Mouse (Mus musculus) myocyte (in vitro differentiated cells): ENCODE measurements around the gene Robo1. TPM values are rescaled to one million over a fixed set of nuclear protein-coding genes. Genes with fewer than 3 reads are reported as not detected.

Experiments used
- H3K27me3 ChIP-seq: one replicate; pipeline ENCODE4 v1.6.1; 2011; ENCODE audit not compliant: control insufficient read depth, insufficient read depth, insufficient read length
- H3K36me3 ChIP-seq: one replicate; pipeline ENCODE4 v1.6.1; 2011; ENCODE audit not compliant: control insufficient read depth, insufficient read depth
- H3K4me2 ChIP-seq: one replicate; pipeline ENCODE4 v1.6.1; 2011; ENCODE audit warnings: low read depth, control low read depth
- H3K4me3 ChIP-seq: one replicate; pipeline ENCODE4 v1.5.1; 2011; ENCODE audit warnings: mild to moderate bottlenecking, control low read depth, moderate library complexity
- H3K79me2 ChIP-seq: one replicate; pipeline ENCODE4 v1.6.1; 2011; ENCODE audit not compliant: control insufficient read depth, insufficient read depth
- H3ac ChIP-seq: one replicate; pipeline ENCODE4 v1.6.1; 2011; ENCODE audit not compliant: control insufficient read depth, insufficient read length
- CEBPB ChIP-seq: IDR thresholded peaks from 2 replicates; pipeline ENCODE4 v1.6.1; 2011; ENCODE audit warnings: mild to moderate bottlenecking, moderate library complexity; ENCODE audit not compliant: poor library complexity, insufficient read depth, severe bottlenecking
- E2F4 ChIP-seq: IDR thresholded peaks from one replicate; pipeline ENCODE4 v1.6.1; 2011; ENCODE audit warnings: mild to moderate bottlenecking, control low read depth, moderate library complexity; ENCODE audit not compliant: insufficient read depth
- MAX ChIP-seq: IDR thresholded peaks from one replicate; pipeline ENCODE4 v1.6.1; 2011; ENCODE audit warnings: low read depth, mild to moderate bottlenecking, control low read depth
- MYOD1 ChIP-seq, 3 experiments: IDR thresholded peaks; one replicate each; pipeline ENCODE4 v1.6.1; 2011; ENCODE audit warnings: control low read depth in 2 of 3, low read depth in 2 of 3, mild to moderate bottlenecking in 2 of 3, moderate library complexity in 1 of 3; ENCODE audit not compliant: insufficient read length in 2 of 3, control insufficient read depth in 1 of 3
- MYOG ChIP-seq, 3 experiments: IDR thresholded peaks; one replicate each; pipeline ENCODE4 v1.6.1; 2011; ENCODE audit warnings: control low read depth in 2 of 3, low read depth in 2 of 3, mild to moderate bottlenecking in 2 of 3; ENCODE audit not compliant: insufficient read length in 2 of 3, control insufficient read depth in 1 of 3, insufficient read depth in 1 of 3
- POLR2A ChIP-seq: IDR thresholded peaks from one replicate; pipeline ENCODE4 v1.6.1; 2011; ENCODE audit warnings: low read depth, mild to moderate bottlenecking, control low read depth, moderate library complexity; ENCODE audit not compliant: insufficient read length
- POLR2AphosphoS2 ChIP-seq: IDR thresholded peaks from one replicate; pipeline ENCODE4 v1.6.1; 2011; ENCODE audit warnings: low read depth, control low read depth; ENCODE audit not compliant: insufficient read length
- REST ChIP-seq: IDR thresholded peaks from one replicate; pipeline ENCODE4 v1.6.1; 2011; ENCODE audit warnings: mild to moderate bottlenecking, control low read depth, moderate library complexity; ENCODE audit not compliant: insufficient read depth, insufficient read length
- SRF ChIP-seq: IDR thresholded peaks from one replicate; pipeline ENCODE4 v1.6.1; 2011; ENCODE audit warnings: low read depth; ENCODE audit not compliant: control insufficient read depth, insufficient read length
- TCF12 ChIP-seq: IDR thresholded peaks from one replicate; pipeline ENCODE4 v1.6.1; 2011; ENCODE audit warnings: mild to moderate bottlenecking, control low read depth; ENCODE audit not compliant: poor library complexity, insufficient read depth, severe bottlenecking
- TCF3 ChIP-seq: IDR thresholded peaks from one replicate; pipeline ENCODE4 v1.6.1; 2011; ENCODE audit warnings: low read depth, control low read depth; ENCODE audit not compliant: insufficient read length
- USF1 ChIP-seq: IDR thresholded peaks from one replicate; pipeline ENCODE4 v1.6.1; 2011; ENCODE audit warnings: low read depth, mild to moderate bottlenecking, control low read depth, moderate library complexity
- polyA plus RNA-seq: library from polyadenylated mRNA; unstranded; fragments of >200 nt; fragmentation: generic; extraction: Trizol; gene quantifications from one replicate; pipeline ENCODE4 v1.2.1, GENCODE M21; 2012; ENCODE audit warnings: missing spikeins

The Robo1 gene
- polyA plus RNA-seq, 1 experiment, result 3.5 TPM

DNA sequence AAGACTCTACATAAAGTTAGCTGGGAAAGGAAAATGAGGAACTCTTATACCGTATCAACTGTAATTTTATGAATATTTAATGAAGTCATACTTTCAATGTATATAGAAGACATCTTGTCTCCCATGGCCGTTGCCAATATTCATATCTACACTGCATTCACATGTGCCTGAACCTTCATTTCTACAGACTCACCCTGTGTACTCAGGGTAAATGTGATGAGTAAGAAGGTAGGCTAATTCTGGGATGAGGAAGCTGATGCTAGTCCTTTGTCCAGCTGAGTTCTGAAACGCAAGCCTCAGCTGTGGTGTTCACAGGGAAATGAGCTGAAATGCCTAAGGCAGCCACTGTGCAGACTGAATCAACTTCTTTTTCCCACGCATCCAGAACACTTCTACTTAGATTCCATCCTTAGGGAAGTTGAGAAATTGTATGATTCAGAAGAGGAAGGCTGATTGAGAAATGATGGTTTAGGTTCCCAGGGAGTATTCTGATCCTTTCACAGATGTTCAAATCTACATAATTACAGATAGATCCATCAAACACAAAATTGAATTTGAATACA, 606.0 kb downstream of the Robo1 start:
- Histone ChIP-seq H3K4me3 (no peak overlapping the region), H3ac (no peak overlapping the region), H3K4me2 (no peak overlapping the region), H3K27me3 (no peaks in the 10 kb centered on the region), H3K79me2 (no peaks in the 10 kb centered on the region), H3K36me3 (no peaks in the 10 kb centered on the region)
- TF ChIP-seq USF1 (no peak), E2F4 (no peak), MAX (no peak), POLR2A (no peak), MYOD1 (IDR thresholded peaks at IDR 0.05; ENCODE audit: control insufficient read depth in 1 of 3, insufficient read length in 2 of 3, low read depth in 2 of 3) (no peak), POLR2AphosphoS2 (no peak), REST (no peak), TCF3 (no peak), CEBPB (no peak), MYOG (IDR thresholded peaks at IDR 0.05; ENCODE audit: control insufficient read depth in 1 of 3, insufficient read depth in 1 of 3, insufficient read length in 2 of 3, low read depth in 2 of 3) (no peak), SRF (no peak), TCF12 (no peak)

DNA sequence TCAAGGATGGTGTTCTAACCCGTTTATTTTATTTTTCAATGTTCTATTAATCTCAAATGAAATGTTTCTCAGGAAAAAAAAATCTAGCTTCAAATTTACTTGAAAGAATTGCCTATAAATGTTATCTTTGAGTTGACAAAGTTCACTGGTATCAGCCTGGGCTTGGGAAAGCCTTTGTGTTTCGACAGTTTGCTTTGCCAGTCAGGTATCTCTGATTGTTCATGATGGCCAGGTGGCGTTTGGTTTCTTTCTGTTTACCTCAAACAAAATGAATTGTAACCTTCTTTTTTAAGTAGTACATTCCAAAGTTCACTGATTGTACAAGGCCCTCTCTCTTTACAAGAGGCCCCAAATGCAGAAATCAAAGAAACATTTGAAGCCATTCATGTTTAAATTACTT, 611.9 kb downstream of the Robo1 start:
- Histone ChIP-seq H3K4me3 (no peak overlapping the region), H3K79me2 (no peaks in the 10 kb centered on the region), H3K36me3 (no peaks in the 10 kb centered on the region), H3ac (no peak overlapping the region), H3K27me3 (no peaks in the 10 kb centered on the region), H3K4me2 (no peak overlapping the region)
- no peak for TF ChIP-seq TCF12
- no peak for TF ChIP-seq USF1
- TF ChIP-seq TCF3, result no peak
- no peak for TF ChIP-seq MYOG (IDR thresholded peaks at IDR 0.05; ENCODE audit: control insufficient read depth in 1 of 3, insufficient read depth in 1 of 3, insufficient read length in 2 of 3, low read depth in 2 of 3)
- no peak for TF ChIP-seq MAX
- no peak for TF ChIP-seq POLR2AphosphoS2
- no peak for TF ChIP-seq MYOD1 (IDR thresholded peaks at IDR 0.05; ENCODE audit: control insufficient read depth in 1 of 3, insufficient read length in 2 of 3, low read depth in 2 of 3)
- no peak for TF ChIP-seq POLR2A
- TF ChIP-seq E2F4, result no peak
- no peak for TF ChIP-seq SRF
- no peak for TF ChIP-seq CEBPB
- no peak for TF ChIP-seq REST

DNA sequence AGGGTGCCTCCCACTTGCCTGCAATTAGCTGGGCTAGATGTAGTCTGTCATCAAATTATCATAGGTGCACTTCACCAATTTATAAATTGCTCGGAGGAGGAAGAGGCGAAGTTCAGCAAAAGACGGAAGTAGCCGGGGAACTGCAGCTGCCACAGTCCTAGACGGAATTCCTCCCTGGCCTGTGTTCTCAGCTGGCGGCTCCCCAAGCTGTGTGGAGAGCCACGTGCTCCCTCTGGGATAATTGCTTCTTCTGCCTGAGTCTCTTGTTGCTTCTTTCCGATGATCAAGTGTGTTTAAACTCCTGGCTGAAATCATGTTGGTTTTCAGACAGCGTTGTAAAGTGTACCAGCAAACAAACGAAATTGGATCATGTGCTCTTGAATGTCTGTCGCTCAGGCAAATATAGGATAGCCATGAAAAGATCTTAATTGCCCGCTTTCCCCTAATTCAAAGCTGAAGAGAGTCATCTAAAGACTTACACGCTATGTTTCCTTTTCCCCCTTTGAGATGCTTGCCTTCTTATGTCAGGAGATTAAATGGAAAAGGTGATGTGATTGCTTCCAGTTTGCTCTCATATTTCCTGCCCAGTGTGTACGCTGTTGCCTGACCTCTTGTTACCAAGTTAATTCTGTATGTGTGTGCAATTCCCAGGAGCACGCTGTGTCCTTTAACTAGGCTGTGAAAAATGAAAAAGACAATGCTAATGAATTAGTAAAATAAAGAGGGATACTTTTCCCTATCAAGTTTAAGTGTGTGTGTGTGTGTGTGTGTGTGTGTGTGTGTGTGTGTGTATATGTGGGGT, 616.5 kb downstream of the Robo1 start:
- no peak for TF ChIP-seq REST
- TF ChIP-seq MYOD1 (IDR thresholded peaks at IDR 0.05; ENCODE audit: control insufficient read depth in 1 of 3, insufficient read length in 2 of 3, low read depth in 2 of 3), result peak in 2 of 3 experiments; percentile 61 to 77
- TF ChIP-seq USF1, result peak; percentile 25
- no peak for TF ChIP-seq E2F4
- no peak for TF ChIP-seq POLR2AphosphoS2
- TF ChIP-seq SRF, result no peak
- TF ChIP-seq POLR2A, result no peak
- TF ChIP-seq TCF12, result no peak
- TF ChIP-seq MAX, result no peak
- TF ChIP-seq TCF3, result no peak
- peak in 2 of 3 experiments; percentile 68 to 85 for TF ChIP-seq MYOG (IDR thresholded peaks at IDR 0.05; ENCODE audit: control insufficient read depth in 1 of 3, insufficient read depth in 1 of 3, insufficient read length in 2 of 3, low read depth in 2 of 3)
- TF ChIP-seq CEBPB, result no peak
- Histone ChIP-seq H3K36me3 (no peaks in the 10 kb centered on the region), H3K4me2 (peak overlapping the region; percentile 70), H3K79me2 (no peaks in the 10 kb centered on the region), H3K27me3 (no peaks in the 10 kb centered on the region), H3ac (no peak overlapping the region), H3K4me3 (no peak overlapping the region)

- Histone ChIP-seq H3K27me3 (no peaks in the 10 kb centered on the region), H3ac (no peak overlapping the region), H3K4me3 (no peak overlapping the region), H3K79me2 (no peaks in the 10 kb centered on the region), H3K36me3 (no peaks in the 10 kb centered on the region), H3K4me2 (no peak overlapping the region)
- TF ChIP-seq POLR2A (no peak), SRF (no peak), MYOG (IDR thresholded peaks at IDR 0.05; ENCODE audit: control insufficient read depth in 1 of 3, insufficient read depth in 1 of 3, insufficient read length in 2 of 3, low read depth in 2 of 3) (no peak), E2F4 (no peak), MAX (no peak), USF1 (no peak), REST (no peak), TCF12 (no peak), TCF3 (no peak), CEBPB (no peak), POLR2AphosphoS2 (no peak)
These were observed 620.5 kb downstream of the Robo1 start for GRCm38 (mm10) chr16:72928525-72929122.
